Mouse (Mus musculus): ENCODE measurements around the gene Hmx2. TPM values are rescaled to one million over a fixed set of nuclear protein-coding genes. Genes with fewer than 3 reads are reported as not detected.

The Hmx2 gene
- polyA plus RNA-seq, 1 experiment, result not detected

DNA sequence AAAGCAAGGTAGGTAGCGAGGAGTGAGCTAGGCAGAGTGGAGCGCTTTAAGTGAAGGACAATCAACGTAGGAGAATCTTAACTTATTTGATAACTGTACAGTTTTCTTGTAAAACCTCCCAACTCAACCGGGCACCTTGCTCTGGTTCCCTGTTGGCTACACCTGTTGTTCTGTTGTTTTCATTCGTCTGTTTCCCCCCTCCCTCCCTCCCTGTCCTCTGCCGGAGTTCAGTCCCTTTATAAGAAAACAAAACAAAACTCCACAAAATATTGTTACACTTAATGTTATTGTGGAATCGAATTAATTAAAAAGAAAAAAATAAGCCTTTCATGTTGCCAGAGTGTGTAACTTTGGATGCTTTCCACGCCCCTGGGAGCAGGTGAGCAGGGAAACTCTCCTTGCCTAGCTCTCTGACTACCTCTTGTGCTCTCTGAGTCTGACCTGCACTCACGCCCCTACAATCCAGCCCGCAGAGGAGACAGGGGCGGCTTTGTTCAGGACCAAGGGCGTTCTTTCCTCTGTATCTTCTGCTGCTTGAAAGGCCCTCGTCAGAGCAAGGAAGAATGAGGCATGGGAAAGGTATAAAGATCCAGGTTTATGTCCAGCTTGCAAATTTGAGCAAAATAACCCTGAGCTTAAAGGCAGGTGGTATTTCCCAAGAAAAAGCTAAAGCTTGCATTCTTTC, 2.7 kb upstream of the Hmx2 start:
- Histone ChIP-seq H3K4me3 (ENCODE audit: insufficient read depth, low read length) (no peak overlapping the region), H3K27ac (ENCODE audit: insufficient read depth, low read length) (no peak overlapping the region), H3K4me1 (ENCODE audit: control insufficient read depth, insufficient read depth, low read length) (no peaks in the 10 kb centered on the region)
- TF ChIP-seq CTCF (IDR thresholded peaks at IDR 0.05; ENCODE audit: extremely low read depth, insufficient read depth, low read length), result no peak
- TF ChIP-seq POLR2A (IDR thresholded peaks at IDR 0.05; ENCODE audit: extremely low read depth, insufficient read depth, low read length), result no peak

- Histone ChIP-seq H3K4me3 (ENCODE audit: insufficient read depth, low read length) (no peak overlapping the region), H3K4me1 (ENCODE audit: control insufficient read depth, insufficient read depth, low read length) (no peaks in the 10 kb centered on the region), H3K27ac (ENCODE audit: insufficient read depth, low read length) (no peak overlapping the region)
- TF ChIP-seq POLR2A (IDR thresholded peaks at IDR 0.05; ENCODE audit: extremely low read depth, insufficient read depth, low read length) (no peak), CTCF (IDR thresholded peaks at IDR 0.05; ENCODE audit: extremely low read depth, insufficient read depth, low read length) (no peak)
Observed at GRCm38 (mm10) chr7:131546423-131546822, 2.1 kb upstream of the Hmx2 start.

GRCm38 (mm10) chr7:131547481-131547880, 1.1 kb upstream of the Hmx2 start:
- no peaks in the 10 kb centered on the region for H3K4me1 ChIP-seq (ENCODE audit: control insufficient read depth, insufficient read depth, low read length)
- H3K27ac ChIP-seq (ENCODE audit: insufficient read depth, low read length), result no peak overlapping the region
- TF ChIP-seq POLR2A (IDR thresholded peaks at IDR 0.05; ENCODE audit: extremely low read depth, insufficient read depth, low read length) (no peak), CTCF (IDR thresholded peaks at IDR 0.05; ENCODE audit: extremely low read depth, insufficient read depth, low read length) (no peak)
- no peak overlapping the region for H3K4me3 ChIP-seq (ENCODE audit: insufficient read depth, low read length)

GRCm38 (mm10) chr7:131551471-131551870, 2.9 kb downstream of the Hmx2 start:
- TF ChIP-seq CTCF (IDR thresholded peaks at IDR 0.05; ENCODE audit: extremely low read depth, insufficient read depth, low read length) (no peak), POLR2A (IDR thresholded peaks at IDR 0.05; ENCODE audit: extremely low read depth, insufficient read depth, low read length) (no peak)
- H3K27ac ChIP-seq (ENCODE audit: insufficient read depth, low read length), result no peak overlapping the region
- H3K4me3 ChIP-seq (ENCODE audit: insufficient read depth, low read length), result no peak overlapping the region
- no peaks in the 10 kb centered on the region for H3K4me1 ChIP-seq (ENCODE audit: control insufficient read depth, insufficient read depth, low read length)

DNA sequence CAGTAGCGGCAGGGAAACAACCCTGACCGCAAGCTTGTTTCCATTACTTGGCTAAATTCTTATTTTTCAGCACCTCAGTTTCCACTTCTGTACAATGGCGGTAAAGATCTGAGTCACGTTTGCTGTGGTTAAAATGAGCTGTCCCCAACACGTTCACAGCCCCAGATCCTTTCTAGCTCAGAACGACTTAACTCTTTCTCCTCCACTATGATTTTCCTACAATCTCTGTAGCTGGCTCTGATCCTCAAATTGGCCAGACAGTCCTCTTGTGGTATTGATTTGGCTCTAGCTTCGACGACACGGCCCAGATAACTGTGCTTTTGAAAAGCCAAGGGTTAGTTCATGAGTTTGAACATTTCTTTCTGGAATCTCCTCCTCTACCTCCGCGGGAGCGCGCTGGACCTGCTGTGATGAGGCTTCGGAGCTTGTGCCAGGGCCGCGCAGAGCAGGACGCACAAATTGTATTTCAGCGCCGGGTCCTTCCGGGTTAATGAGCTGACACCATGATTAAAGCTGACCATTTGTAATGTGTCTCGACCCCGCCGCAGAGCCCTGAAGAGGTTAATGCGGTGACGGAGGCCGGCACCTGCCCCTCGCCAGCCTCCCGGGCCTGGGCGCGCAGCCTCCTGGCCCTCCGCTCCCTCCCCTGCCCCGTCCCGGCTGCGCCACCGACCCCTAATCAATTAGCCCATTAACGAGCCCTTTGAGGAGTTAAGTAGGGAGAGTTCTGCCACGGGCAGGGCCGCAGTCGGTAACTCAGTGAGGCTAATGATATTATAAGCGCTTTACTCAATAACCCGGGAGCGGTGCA, 3.6 kb downstream of the Hmx2 start:
- H3K4me1 ChIP-seq (ENCODE audit: control insufficient read depth, insufficient read depth, low read length), result no peaks in the 10 kb centered on the region
- no peak for TF ChIP-seq CTCF (IDR thresholded peaks at IDR 0.05; ENCODE audit: extremely low read depth, insufficient read depth, low read length)
- H3K27ac ChIP-seq (ENCODE audit: insufficient read depth, low read length), result no peak overlapping the region
- H3K4me3 ChIP-seq (ENCODE audit: insufficient read depth, low read length), result no peak overlapping the region

GRCm38 (mm10) chr7:131552781-131553180, 4.2 kb downstream of the Hmx2 start:
- Histone ChIP-seq H3K27ac (ENCODE audit: insufficient read depth, low read length) (no peak overlapping the region), H3K4me1 (ENCODE audit: control insufficient read depth, insufficient read depth, low read length) (no peaks in the 10 kb centered on the region), H3K4me3 (ENCODE audit: insufficient read depth, low read length) (no peak overlapping the region)
- TF ChIP-seq POLR2A (IDR thresholded peaks at IDR 0.05; ENCODE audit: extremely low read depth, insufficient read depth, low read length) (no peak), CTCF (IDR thresholded peaks at IDR 0.05; ENCODE audit: extremely low read depth, insufficient read depth, low read length) (no peak)

- Histone ChIP-seq H3K27ac (ENCODE audit: insufficient read depth, low read length) (no peak overlapping the region), H3K4me3 (ENCODE audit: insufficient read depth, low read length) (no peak overlapping the region), H3K4me1 (ENCODE audit: control insufficient read depth, insufficient read depth, low read length) (no peaks in the 10 kb centered on the region)
- TF ChIP-seq CTCF (IDR thresholded peaks at IDR 0.05; ENCODE audit: extremely low read depth, insufficient read depth, low read length) (no peak), POLR2A (IDR thresholded peaks at IDR 0.05; ENCODE audit: extremely low read depth, insufficient read depth, low read length) (no peak)
Observed at GRCm38 (mm10) chr7:131553771-131554175, 5.2 kb downstream of the Hmx2 start.

DNA sequence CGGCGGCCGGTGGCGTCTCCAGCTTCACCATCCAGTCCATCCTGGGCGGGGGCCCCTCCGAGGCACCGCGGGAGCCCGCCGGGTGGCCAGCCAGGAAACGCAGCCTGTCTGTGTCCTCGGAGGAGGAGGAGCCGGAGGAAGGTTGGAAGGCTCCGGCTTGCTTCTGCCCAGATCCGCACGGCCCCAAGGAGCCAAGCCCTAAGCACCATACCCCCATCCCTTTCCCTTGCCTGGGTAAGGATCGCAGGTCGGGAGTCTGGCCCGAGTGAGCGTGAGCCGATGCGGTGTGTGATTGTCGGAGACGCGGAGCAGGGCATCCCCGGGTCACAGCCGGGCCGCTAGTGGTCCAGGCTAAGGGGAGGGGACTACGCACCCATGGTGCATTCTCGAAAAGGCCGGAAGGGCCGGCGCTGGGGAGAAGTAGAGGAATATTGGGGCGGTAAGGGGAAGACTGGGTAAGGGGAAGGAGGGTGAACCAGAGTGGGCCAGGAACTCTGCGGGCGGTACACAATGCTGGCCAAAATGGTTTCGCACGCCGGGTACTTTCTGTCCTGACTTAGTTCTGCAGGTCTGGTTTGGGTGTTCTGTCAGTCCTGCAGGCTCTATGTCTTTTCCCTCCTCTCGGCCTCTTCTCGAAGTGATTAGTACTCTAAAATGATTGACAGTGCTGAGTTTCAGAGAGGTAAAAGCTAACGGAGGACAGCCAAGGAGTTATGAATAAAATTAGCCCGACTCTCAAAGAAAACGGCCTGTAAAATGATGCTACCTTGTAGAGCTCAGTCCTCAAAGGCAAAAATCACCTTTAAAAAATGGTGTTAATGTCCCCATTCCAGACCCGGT, 6.0 kb downstream of the Hmx2 start:
- no peaks in the 10 kb centered on the region for H3K4me1 ChIP-seq (ENCODE audit: control insufficient read depth, insufficient read depth, low read length)
- no peak for TF ChIP-seq CTCF (IDR thresholded peaks at IDR 0.05; ENCODE audit: extremely low read depth, insufficient read depth, low read length)
- no peak for TF ChIP-seq POLR2A (IDR thresholded peaks at IDR 0.05; ENCODE audit: extremely low read depth, insufficient read depth, low read length)
- H3K4me3 ChIP-seq (ENCODE audit: insufficient read depth, low read length), result no peak overlapping the region
- no peak overlapping the region for H3K27ac ChIP-seq (ENCODE audit: insufficient read depth, low read length)

DNA sequence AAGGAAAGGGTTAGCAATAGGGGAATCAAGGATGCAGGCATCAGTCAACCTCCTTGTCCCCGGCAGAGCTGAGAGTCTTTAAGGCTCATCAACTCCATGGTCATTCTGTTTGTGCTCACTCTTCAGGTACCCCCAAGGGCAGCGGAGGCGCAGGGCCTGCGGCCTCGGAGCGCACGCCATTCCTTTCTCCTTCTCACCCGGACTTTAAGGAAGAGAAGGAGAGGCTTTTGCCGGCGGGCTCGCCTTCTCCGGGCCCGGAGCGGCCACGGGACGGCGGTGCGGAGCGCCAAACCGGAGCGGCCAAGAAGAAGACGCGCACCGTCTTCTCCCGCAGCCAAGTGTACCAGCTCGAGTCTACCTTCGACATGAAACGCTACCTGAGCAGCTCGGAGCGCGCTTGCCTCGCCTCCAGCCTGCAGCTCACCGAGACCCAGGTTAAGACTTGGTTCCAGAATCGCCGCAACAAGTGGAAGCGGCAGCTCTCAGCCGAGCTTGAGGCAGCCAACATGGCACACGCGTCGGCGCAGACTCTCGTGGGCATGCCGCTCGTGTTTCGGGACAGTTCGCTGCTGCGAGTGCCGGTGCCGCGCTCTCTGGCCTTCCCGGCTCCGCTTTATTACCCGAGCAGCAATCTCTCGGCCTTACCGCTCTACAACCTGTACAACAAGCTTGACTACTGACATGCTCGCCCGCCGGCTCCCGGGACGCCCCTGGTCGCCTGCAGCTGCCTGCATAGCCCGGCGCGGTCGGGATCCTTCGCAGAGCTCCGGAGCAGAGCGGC, 6.9 kb downstream of the Hmx2 start:
- no peak overlapping the region for H3K4me3 ChIP-seq (ENCODE audit: insufficient read depth, low read length)
- no peak overlapping the region for H3K27ac ChIP-seq (ENCODE audit: insufficient read depth, low read length)
- TF ChIP-seq CTCF (IDR thresholded peaks at IDR 0.05; ENCODE audit: extremely low read depth, insufficient read depth, low read length) (no peak), POLR2A (IDR thresholded peaks at IDR 0.05; ENCODE audit: extremely low read depth, insufficient read depth, low read length) (no peak)
- H3K4me1 ChIP-seq (ENCODE audit: control insufficient read depth, insufficient read depth, low read length), result no peaks in the 10 kb centered on the region
